Mouse (Mus musculus) lung, postnatal 4 days (tissue): Measurements from ENCODE around the gene Patz1.

Source experiments
- DNase-seq, 2 experiments: peaks; one replicate each; pipeline ENCODE4 v3.0.0; 2021

The Patz1 gene

GRCm38 (mm10) chr11:3288521-3289301, at the start of gene Patz1:
Patz1 (plus strand) TSS chr11:3288874.
- DNase-seq: peak in 1 of 2 experiments; percentile 24

- DNase-seq: no peak
Observed at GRCm38 (mm10) chr11:3242395-3242794, 46.3 kb upstream of the Patz1 start.

GRCm38 (mm10) chr11:3243771-3244170, 44.9 kb upstream of the Patz1 start:
- DNase-seq: no peak

GRCm38 (mm10) chr11:3247387-3247786, 41.3 kb upstream of the Patz1 start:
- no peak for DNase-seq

- no peak for DNase-seq
Observed at GRCm38 (mm10) chr11:3259537-3259936, 29.1 kb upstream of the Patz1 start.

GRCm38 (mm10) chr11:3265291-3266078, 23.2 kb upstream of the Patz1 start:
- DNase-seq: no peak

- DNase-seq: peak; percentile 97 to 98
Observed at GRCm38 (mm10) chr11:3266079-3266685, 22.5 kb upstream of the Patz1 start, which contains the start of gene Drg1. Drg1 (minus strand) TSS chr11:3266415.

- no peak for DNase-seq
Observed at GRCm38 (mm10) chr11:3267133-3267532, 21.5 kb upstream of the Patz1 start.

- DNase-seq: no peak
Observed at GRCm38 (mm10) chr11:3269241-3269640, 19.4 kb upstream of the Patz1 start.

GRCm38 (mm10) chr11:3278351-3278750, 10.3 kb upstream of the Patz1 start:
- DNase-seq: no peak

GRCm38 (mm10) chr11:3279729-3280128, 8.9 kb upstream of the Patz1 start:
- DNase-seq: no peak

GRCm38 (mm10) chr11:3282887-3283286, 5.8 kb upstream of the Patz1 start:
- no peak for DNase-seq

GRCm38 (mm10) chr11:3283645-3284044, 5.0 kb upstream of the Patz1 start:
- DNase-seq: no peak

- no peak for DNase-seq
Observed at GRCm38 (mm10) chr11:3285940-3286339, 2.7 kb upstream of the Patz1 start.

- DNase-seq: no peak
Observed at GRCm38 (mm10) chr11:3287131-3287530, 1.5 kb upstream of the Patz1 start.

GRCm38 (mm10) chr11:3287921-3288320, 753 bp upstream of the Patz1 start:
- DNase-seq: peak in 1 of 2 experiments; percentile 2

- DNase-seq: peak; percentile 86 to 94
Observed at GRCm38 (mm10) chr11:3289302-3289802, 678 bp downstream of the Patz1 start.

GRCm38 (mm10) chr11:3289803-3290639, 1.3 kb downstream of the Patz1 start:
- DNase-seq: peak; percentile 88 to 93

GRCm38 (mm10) chr11:3290640-3291310, 2.1 kb downstream of the Patz1 start:
- DNase-seq: peak; percentile 58 to 66

GRCm38 (mm10) chr11:3291311-3292061, 2.8 kb downstream of the Patz1 start:
- DNase-seq: peak; percentile 34 to 40

- DNase-seq: peak; percentile 74 to 81
Observed at GRCm38 (mm10) chr11:3292062-3292421, 3.4 kb downstream of the Patz1 start.
